Mouse (Mus musculus): Measurements from ENCODE around the gene Olfr95. TPM values are rescaled to one million over a fixed set of nuclear protein-coding genes. Genes with fewer than 3 reads are reported as not detected.

Gene Olfr95
- total and polyA plus RNA-seq, 2 experiments from 2014 or later = not detected

DNA sequence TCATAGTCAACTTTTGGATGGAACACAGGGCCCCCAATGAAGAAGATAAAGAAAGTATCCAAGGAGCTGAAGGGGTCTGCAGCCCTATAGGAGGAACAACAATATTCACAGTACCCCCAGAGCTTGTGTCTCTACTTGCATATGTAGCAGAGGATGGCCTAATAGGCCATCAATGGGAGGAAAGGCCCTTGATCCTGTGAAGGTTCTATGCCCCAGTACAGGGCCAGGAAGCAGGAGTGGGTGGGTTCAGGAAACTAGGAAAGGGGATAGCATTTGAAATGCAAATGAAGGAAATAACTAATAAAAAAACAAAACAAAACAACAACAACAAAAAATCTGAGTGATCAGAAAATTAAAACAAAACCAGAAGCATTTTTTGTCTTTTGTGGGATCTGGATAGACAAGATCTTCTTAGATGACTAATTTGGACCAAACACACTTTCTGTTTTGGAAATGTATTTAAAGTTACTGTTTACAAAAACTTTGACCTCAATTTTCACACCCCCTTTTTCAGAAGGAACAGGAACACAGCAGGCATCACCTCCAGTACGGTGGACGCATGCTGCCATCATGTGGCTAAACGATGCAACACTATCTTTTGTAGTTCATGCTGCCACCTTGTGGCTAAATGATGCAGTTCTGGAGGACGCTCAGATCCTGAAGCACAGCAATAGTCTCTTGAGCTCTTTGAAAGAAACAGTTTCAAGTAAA, 9.6 kb downstream of the Olfr95 start:
- under 1% methylated on average over 4 of the region's 4 CpGs for WGBS
- H3K9me3 ChIP-seq (replicated peaks; ENCODE audit: control insufficient read depth, low read length) = no peaks in the 10 kb centered on the region
- H3K36me3 ChIP-seq (replicated peaks; ENCODE audit: control insufficient read depth, insufficient read depth, low read length) = no peaks in the 10 kb centered on the region
- H3K4me2 ChIP-seq (ENCODE audit: low read depth, low read length) = no peak overlapping the region
- H3K4me3 ChIP-seq (ENCODE audit: low read depth, low read length) = no peak overlapping the region
- H3K9ac ChIP-seq (replicated peaks; ENCODE audit: low read depth, low read length) = no peak overlapping the region
- H3K27me3 ChIP-seq (ENCODE audit: control insufficient read depth, insufficient read depth, low read length) = peaks cover 7% of the 10 kb centered on the region
- TF ChIP-seq EP300 (IDR thresholded peaks at IDR 0.05; ENCODE audit: low read depth) = no peak
- TF ChIP-seq CTCF (IDR thresholded peaks at IDR 0.05; ENCODE audit: low read depth) = peak; percentile 100
- no peak overlapping the region for H3K27ac ChIP-seq (ENCODE audit: low read depth)
- ATAC-seq (ENCODE audit: insufficient read depth, low read depth) (peak; percentile 73; the same call in 1 of the 2 replicates), DNase-seq (ENCODE audit: low spot score) (peak; percentile 79)
- no peaks in the 10 kb centered on the region for H3K4me1 ChIP-seq (ENCODE audit: control insufficient read depth, insufficient read depth)

DNA sequence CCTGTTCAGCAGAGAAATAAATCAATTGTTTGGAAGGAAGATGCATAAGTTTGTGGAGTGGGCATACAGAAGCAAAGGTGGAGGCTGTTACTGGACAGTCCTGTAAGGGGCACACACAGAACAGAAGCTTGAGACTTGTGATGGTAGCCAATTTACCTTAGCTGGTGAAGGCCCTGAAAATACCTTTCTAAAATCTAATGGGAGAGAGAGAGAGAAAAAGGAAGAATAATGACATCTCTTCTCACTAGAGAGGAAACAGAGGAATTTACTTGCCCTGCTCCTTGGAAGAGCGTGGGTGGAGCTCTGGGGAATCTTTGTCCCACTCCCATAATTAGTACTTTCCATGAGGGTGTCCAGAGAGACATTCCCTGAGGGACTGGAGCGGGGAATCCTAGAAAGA, 12.0 kb downstream of the Olfr95 start, which contains the start of gene Olfr94:
TSS of gene Olfr94 (minus strand) at position 101 of the 400 bp plus-strand sequence.
- no peak for ATAC-seq (ENCODE audit: insufficient read depth, low read depth)
- no peak within 1 kb of the TSS for H3K27ac ChIP-seq (ENCODE audit: low read depth)
- no peaks in the 10 kb centered on the region for H3K4me1 ChIP-seq (ENCODE audit: control insufficient read depth, insufficient read depth)
- no peak within 1 kb of the TSS for H3K9ac ChIP-seq (replicated peaks; ENCODE audit: low read depth, low read length)
- H3K4me3 ChIP-seq (ENCODE audit: low read depth, low read length) = no peak within 1 kb of the TSS
- no peaks in the 10 kb centered on the region for H3K36me3 ChIP-seq (replicated peaks; ENCODE audit: control insufficient read depth, insufficient read depth, low read length)
- WGBS = 60% methylated on average over 2 of the region's 2 CpGs
- no peak for DNase-seq (ENCODE audit: low spot score)
- no peak for TF ChIP-seq CTCF (IDR thresholded peaks at IDR 0.05; ENCODE audit: low read depth)
- TF ChIP-seq EP300 (IDR thresholded peaks at IDR 0.05; ENCODE audit: low read depth) = no peak
- no peak within 1 kb of the TSS for H3K4me2 ChIP-seq (ENCODE audit: low read depth, low read length)
- no peaks in the 10 kb centered on the region for H3K9me3 ChIP-seq (replicated peaks; ENCODE audit: control insufficient read depth, low read length)
- H3K27me3 ChIP-seq (ENCODE audit: control insufficient read depth, insufficient read depth, low read length) = peaks cover 32% of the 10 kb centered on the region

DNA sequence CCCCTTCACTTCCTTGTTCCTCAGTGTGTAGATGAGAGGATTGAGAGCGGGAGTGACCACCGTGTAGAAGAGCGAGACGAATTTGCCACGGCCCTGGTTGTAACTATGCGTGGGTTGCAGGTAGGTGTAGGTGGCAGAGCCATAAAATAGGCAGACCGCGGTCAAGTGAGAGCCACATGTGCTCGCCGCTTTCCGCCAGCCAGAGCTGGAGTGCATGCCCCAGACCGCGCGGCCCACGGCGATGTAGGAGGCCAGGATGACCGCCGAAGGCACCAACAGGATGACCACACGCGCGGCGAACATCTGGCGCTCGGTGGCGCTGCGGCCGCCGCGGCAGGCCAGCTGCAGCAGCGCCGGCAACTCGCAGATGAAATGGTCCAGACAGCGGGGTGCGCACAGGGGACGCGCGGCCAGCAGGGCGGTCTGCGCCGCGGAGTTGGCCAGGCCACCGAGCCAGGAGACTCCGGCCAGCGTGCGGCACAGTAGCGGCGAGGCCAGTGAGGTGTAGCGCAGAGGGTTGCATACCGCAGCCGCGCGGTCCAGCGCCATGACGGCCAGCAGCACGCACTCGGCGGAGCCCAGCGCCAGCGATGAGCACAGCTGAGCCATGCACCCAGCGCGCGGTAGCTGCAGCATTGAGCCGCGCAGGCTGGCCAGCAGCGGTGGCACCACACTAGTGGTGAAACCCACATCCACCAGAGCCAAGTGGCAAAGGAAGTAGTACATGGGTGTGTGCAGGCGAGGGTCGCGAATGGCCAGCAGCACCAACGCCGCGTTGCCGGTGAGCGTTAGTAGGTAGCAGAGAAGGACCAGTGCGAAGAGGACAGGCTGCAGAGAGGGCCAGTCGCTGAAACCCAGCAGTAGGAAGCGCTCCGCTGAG, 15.8 kb downstream of the Olfr95 start:
- Histone ChIP-seq H3K9ac (replicated peaks; ENCODE audit: low read depth, low read length) (no peak overlapping the region), H3K4me2 (ENCODE audit: low read depth, low read length) (peak overlapping the region; percentile 75), H3K9me3 (replicated peaks; ENCODE audit: control insufficient read depth, low read length) (no peaks in the 10 kb centered on the region), H3K27me3 (ENCODE audit: control insufficient read depth, insufficient read depth, low read length) (peaks cover 42% of the 10 kb centered on the region), H3K27ac (ENCODE audit: low read depth) (no peak overlapping the region), H3K4me1 (ENCODE audit: control insufficient read depth, insufficient read depth) (no peaks in the 10 kb centered on the region), H3K4me3 (ENCODE audit: low read depth, low read length) (peak overlapping the region; percentile 41), H3K36me3 (replicated peaks; ENCODE audit: control insufficient read depth, insufficient read depth, low read length) (no peaks in the 10 kb centered on the region)
- ATAC-seq (ENCODE audit: insufficient read depth, low read depth) (peak; percentile 47; the same call in 1 of the 2 replicates), DNase-seq (ENCODE audit: low spot score) (no peak)
- TF ChIP-seq CTCF (IDR thresholded peaks at IDR 0.05; ENCODE audit: low read depth) (no peak), EP300 (IDR thresholded peaks at IDR 0.05; ENCODE audit: low read depth) (no peak)
- WGBS = 1% methylated on average over 77 of the region's 77 CpGs

DNA sequence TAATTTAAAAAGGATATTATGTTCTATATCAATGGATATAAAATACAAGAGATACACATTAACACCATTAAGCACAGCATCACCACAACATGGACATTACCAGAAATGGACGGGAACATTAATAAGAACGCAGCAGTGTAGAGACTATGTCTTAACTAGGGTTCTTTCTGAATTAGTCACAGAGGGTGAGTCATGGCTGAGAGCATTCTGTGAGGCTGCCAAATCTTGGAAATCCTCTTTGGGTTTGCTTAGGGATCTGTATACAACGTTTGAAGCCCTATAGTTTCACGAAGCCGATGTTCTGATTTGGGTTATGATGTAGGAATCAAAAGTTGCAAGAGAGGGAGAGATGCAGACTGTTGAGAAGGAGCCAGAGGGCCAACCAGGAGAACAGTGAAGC, 18.1 kb downstream of the Olfr95 start:
- Histone ChIP-seq H3K4me1 (ENCODE audit: control insufficient read depth, insufficient read depth) (no peaks in the 10 kb centered on the region), H3K4me2 (ENCODE audit: low read depth, low read length) (no peak overlapping the region), H3K27me3 (ENCODE audit: control insufficient read depth, insufficient read depth, low read length) (peaks cover 42% of the 10 kb centered on the region), H3K36me3 (replicated peaks; ENCODE audit: control insufficient read depth, insufficient read depth, low read length) (no peaks in the 10 kb centered on the region), H3K9ac (replicated peaks; ENCODE audit: low read depth, low read length) (no peak overlapping the region), H3K9me3 (replicated peaks; ENCODE audit: control insufficient read depth, low read length) (no peaks in the 10 kb centered on the region), H3K4me3 (ENCODE audit: low read depth, low read length) (no peak overlapping the region), H3K27ac (ENCODE audit: low read depth) (no peak overlapping the region)
- ATAC-seq (ENCODE audit: insufficient read depth, low read depth) (no peak), DNase-seq (ENCODE audit: low spot score) (no peak)
- WGBS = 61% methylated on average over 5 of the region's 5 CpGs
- TF ChIP-seq EP300 (IDR thresholded peaks at IDR 0.05; ENCODE audit: low read depth) (no peak), CTCF (IDR thresholded peaks at IDR 0.05; ENCODE audit: low read depth) (no peak)

- ATAC-seq (ENCODE audit: insufficient read depth, low read depth) (no peak), DNase-seq (ENCODE audit: low spot score) (no peak)
- Histone ChIP-seq H3K9ac (replicated peaks; ENCODE audit: low read depth, low read length) (no peak within 1 kb of the TSS), H3K27ac (ENCODE audit: low read depth) (no peak within 1 kb of the TSS), H3K36me3 (replicated peaks; ENCODE audit: control insufficient read depth, insufficient read depth, low read length) (no peaks in the 10 kb centered on the region), H3K4me3 (ENCODE audit: low read depth, low read length) (no peak within 1 kb of the TSS), H3K9me3 (replicated peaks; ENCODE audit: control insufficient read depth, low read length) (no peaks in the 10 kb centered on the region), H3K4me1 (ENCODE audit: control insufficient read depth, insufficient read depth) (no peaks in the 10 kb centered on the region), H3K27me3 (ENCODE audit: control insufficient read depth, insufficient read depth, low read length) (peaks cover 38% of the 10 kb centered on the region), H3K4me2 (ENCODE audit: low read depth, low read length) (no peak within 1 kb of the TSS)
- no peak for TF ChIP-seq EP300 (IDR thresholded peaks at IDR 0.05; ENCODE audit: low read depth)
- TF ChIP-seq CTCF (IDR thresholded peaks at IDR 0.05; ENCODE audit: low read depth) = no peak
- 74% methylated on average over 2 of the region's 2 CpGs for WGBS
Observed at GRCm38 (mm10) chr17:37193656-37194055, 19.3 kb downstream of the Olfr95 start, which contains the start of gene Ubd. Ubd (plus strand) TSS chr17:37193892.
